Mouse (Mus musculus) megakaryocyte-erythroid progenitor cell, adult 5-6 weeks (primary cell): ENCODE measurements around the gene Stx2. TPM values are rescaled to one million over a fixed set of nuclear protein-coding genes. Genes with fewer than 3 reads are reported as not detected.
"Not testable (repeated sequence)": the region's sequence is repeated elsewhere in the genome, so short reads cannot be mapped to it uniquely, and the experiment has no call there.

ENCODE experiments used
- ATAC-seq: replicated peaks from 2 replicates; pipeline ENCODE4 v1.8.0; 2016; ENCODE audit warnings: mild to moderate bottlenecking, inconsistent platforms; ENCODE audit not compliant: severe bottlenecking, poor library complexity, low FRiP score, low TSS enrichment
- total RNA-seq, 2 experiments: library from RNA; stranded (forward) in 1 of 2; stranded (reverse) in 1 of 2; fragments of 200-1000, 215-1000 nt in 1 of 2; fragments of >200 nt in 1 of 2; fragmentation: Nextera tagmentation in 1 of 2; gene quantifications; 2 replicates each; pipeline ENCODE4 v1.2.3; 2014 to 2017

Stx2 gene
- total RNA-seq, 2 experiments from 2014 or later: 126 to 146 TPM

- ATAC-seq: 0 out of 2 replicates have a peak, but pooled peaks have one; percentile 22
Observed at GRCm38 (mm10) chr5:128970878-128971277, 37.5 kb downstream of the Stx2 start.

- ATAC-seq: no peak
Observed at GRCm38 (mm10) chr5:128964353-128964752, 44.0 kb downstream of the Stx2 start.

- no peak for ATAC-seq
Observed at GRCm38 (mm10) chr5:128958916-128959315, 49.5 kb downstream of the Stx2 start.

GRCm38 (mm10) chr5:128954371-128954770 lies 54.0 kb downstream of the Stx2 start:
- not testable (repeated sequence) for ATAC-seq

- ATAC-seq: no peak
Observed at GRCm38 (mm10) chr5:128953278-128954070, 54.9 kb downstream of the Stx2 start, which contains the start of gene Rimbp2. Rimbp2 (minus strand) TSS chr5:128953486.

GRCm38 (mm10) chr5:128952291-128953195 lies 55.8 kb downstream of the Stx2 start:
- ATAC-seq: no peak

GRCm38 (mm10) chr5:128951472-128951871 lies 56.9 kb downstream of the Stx2 start:
- no peak for ATAC-seq

- ATAC-seq: peak; percentile 77
Observed at GRCm38 (mm10) chr5:128947093-128947492, 61.3 kb downstream of the Stx2 start.

GRCm38 (mm10) chr5:128940436-128940835 lies 67.9 kb downstream of the Stx2 start:
- no peak for ATAC-seq

GRCm38 (mm10) chr5:128935359-128935899 lies 72.9 kb downstream of the Stx2 start:
- no peak for ATAC-seq

Other genes starting within 250 kb of the Stx2 start
- not detected in 2 replicates for gene Rimbp2, start 55.1 kb downstream of the Stx2 start, total RNA-seq (2014; fragmentation: Nextera tagmentation)
- not detected in 2 replicates for gene Rimbp2, start 55.1 kb downstream of the Stx2 start, total RNA-seq (2017)
- 542 and 563 TPM in 2 replicates for gene Ran, start 11.5 kb upstream of the Stx2 start, total RNA-seq (2014; fragmentation: Nextera tagmentation)
- gene Ran, start 11.5 kb upstream of the Stx2 start, total RNA-seq (2017): 903 and 978 TPM in 2 replicates
- gene Adgrd1, start 88.2 kb upstream of the Stx2 start, total RNA-seq (2014; fragmentation: Nextera tagmentation): 0.94 and 1.1 TPM in 2 replicates
- 0.14 TPM in 1 of 2 replicates, not detected in the other for gene Adgrd1, start 88.2 kb upstream of the Stx2 start, total RNA-seq (2017)